Mouse (Mus musculus): ENCODE data around the gene Clasp1. TPM values are rescaled to one million over a fixed set of nuclear protein-coding genes. Genes with fewer than 3 reads are reported as not detected.

Clasp1 gene
- total and polyA plus RNA-seq, 2 experiments from 2014 or later, result 63.2 to 126 TPM

- H3K4me1 ChIP-seq (ENCODE audit: insufficient read depth, low read length), result no peaks in the 10 kb centered on the region
- no peaks in the 10 kb centered on the region for H3K9me3 ChIP-seq (ENCODE audit: low read length)
- H3K36me3 ChIP-seq (ENCODE audit: insufficient read depth, low read length), result no peaks in the 10 kb centered on the region
- 80% methylated on average over 6 of the region's 6 CpGs for WGBS
- no peak overlapping the region for H3K9ac ChIP-seq (replicated peaks; ENCODE audit: low read length)
- no peak for TF ChIP-seq CTCF (IDR thresholded peaks at IDR 0.05; ENCODE audit: low read depth)
- H3K27me3 ChIP-seq (ENCODE audit: insufficient read depth, low read length), result no peaks in the 10 kb centered on the region
- DNase-seq (ENCODE audit: low spot score), result no peak
- no peak overlapping the region for H3K27ac ChIP-seq
- no peak for ATAC-seq
- no peak overlapping the region for H3K4me3 ChIP-seq (ENCODE audit: low read length)
- H3K4me2 ChIP-seq (ENCODE audit: low read depth, low read length), result no peak overlapping the region
These were observed 269.9 kb downstream of the Clasp1 start for GRCm38 (mm10) chr1:118658716-118659115.

- no peak for ATAC-seq
- Histone ChIP-seq H3K9me3 (ENCODE audit: low read length) (no peaks in the 10 kb centered on the region), H3K27ac (no peak overlapping the region), H3K9ac (replicated peaks; ENCODE audit: low read length) (no peak overlapping the region), H3K4me1 (ENCODE audit: insufficient read depth, low read length) (no peaks in the 10 kb centered on the region), H3K4me3 (ENCODE audit: low read length) (no peak overlapping the region), H3K27me3 (ENCODE audit: insufficient read depth, low read length) (no peaks in the 10 kb centered on the region), H3K4me2 (ENCODE audit: low read depth, low read length) (no peak overlapping the region), H3K36me3 (ENCODE audit: insufficient read depth, low read length) (no peaks in the 10 kb centered on the region)
- no peak for TF ChIP-seq CTCF (IDR thresholded peaks at IDR 0.05; ENCODE audit: low read depth)
- 72% methylated on average over 3 of the region's 3 CpGs for WGBS
- DNase-seq (ENCODE audit: low spot score), result no peak
These were observed 272.1 kb downstream of the Clasp1 start for GRCm38 (mm10) chr1:118660880-118661465.

Other genes starting within 250 kb of the Clasp1 start
- not detected in 2 replicates for gene Gm29106, start 212.5 kb upstream of the Clasp1 start, total RNA-seq (2014; rRNA removed)
- 0.14 TPM in 2 replicates for gene Gm29106, start 212.5 kb upstream of the Clasp1 start, polyA plus RNA-seq (2015; fragmentation: Nextera tagmentation; extraction: Ambion mirVana)
- gene Tsn, start 77.3 kb upstream of the Clasp1 start, total RNA-seq (2014; rRNA removed), result 182 and 199 TPM in 2 replicates
- gene Tsn, start 77.3 kb upstream of the Clasp1 start, polyA plus RNA-seq (2015; fragmentation: Nextera tagmentation; extraction: Ambion mirVana), result 560 and 564 TPM in 2 replicates
- gene Nifk, start 67.2 kb upstream of the Clasp1 start, total RNA-seq (2014; rRNA removed), result 25.6 and 25.8 TPM in 2 replicates
- 64.8 and 65.8 TPM in 2 replicates for gene Nifk, start 67.2 kb upstream of the Clasp1 start, polyA plus RNA-seq (2015; fragmentation: Nextera tagmentation; extraction: Ambion mirVana)
- 2.3 and 2.8 TPM in 2 replicates for gene Tfcp2l1, start 238.9 kb downstream of the Clasp1 start, total RNA-seq (2014; rRNA removed)
- 0.68 and 0.90 TPM in 2 replicates for gene Tfcp2l1, start 238.9 kb downstream of the Clasp1 start, polyA plus RNA-seq (2015; fragmentation: Nextera tagmentation; extraction: Ambion mirVana)